Mouse (Mus musculus) adipocyte (in vitro differentiated cells): ENCODE measurements at regions not wholly inside any gene's neighbourhood (a gene's known extent, or its start where the extent isn't known, plus 50 kb on each side); places are given as distances from the start of the nearest gene placed in this dataset.

Source experiments
- DNase-seq: peaks from one replicate; pipeline ENCODE4 v3.0.0-alpha.2; 2016; ENCODE audit warnings: low spot score

GRCm38 (mm10) chr16:68017672-68018071 lies 397.0 kb upstream of the Cadm2 start:
- DNase-seq = no peak

GRCm38 (mm10) chr16:67989671-67990070 lies 369.0 kb upstream of the Cadm2 start:
- no peak for DNase-seq

GRCm38 (mm10) chr16:67976565-67976964 lies 355.9 kb upstream of the Cadm2 start:
- DNase-seq = no peak

- DNase-seq = no peak
Observed at GRCm38 (mm10) chr16:67968311-67969145, 347.8 kb upstream of the Cadm2 start.

GRCm38 (mm10) chr16:67949112-67949511 lies 328.4 kb upstream of the Cadm2 start:
- no peak for DNase-seq

- DNase-seq = no peak
Observed at GRCm38 (mm10) chr16:67944406-67944805, 323.7 kb upstream of the Cadm2 start.

- no peak for DNase-seq
Observed at GRCm38 (mm10) chr16:67919175-67919574, 298.5 kb upstream of the Cadm2 start.

- DNase-seq = no peak
Observed at GRCm38 (mm10) chr16:67871304-67872022, 250.8 kb upstream of the Cadm2 start.

- no peak for DNase-seq
Observed at GRCm38 (mm10) chr16:67850201-67850600, 229.5 kb upstream of the Cadm2 start.

GRCm38 (mm10) chr16:67844481-67844880 lies 223.8 kb upstream of the Cadm2 start:
- DNase-seq = no peak

- DNase-seq = no peak
Observed at GRCm38 (mm10) chr16:67797236-67797635, 176.5 kb upstream of the Cadm2 start.

GRCm38 (mm10) chr16:67776091-67776490 lies 155.4 kb upstream of the Cadm2 start:
- DNase-seq = peak; percentile 13

- DNase-seq = no peak
Observed at GRCm38 (mm10) chr16:67769114-67769513, 148.4 kb upstream of the Cadm2 start.

- no peak for DNase-seq
Observed at GRCm38 (mm10) chr16:67735398-67735797, 114.7 kb upstream of the Cadm2 start.

- no peak for DNase-seq
Observed at GRCm38 (mm10) chr16:67698619-67699018, 77.9 kb upstream of the Cadm2 start.
